Mouse (Mus musculus): ENCODE results near the gene Ldlrad3.
A peak's percentile ranks its signal among the peaks of the same experiment; 100 is the strongest.

The Ldlrad3 gene

GRCm38 (mm10) chr2:102185951-102186561, at the start of gene Ldlrad3:
Gene Ldlrad3 (minus strand): TSS chr2:102186385.
- DNase-seq (ENCODE audit: low spot score) = peak; percentile 91

- DNase-seq (ENCODE audit: low spot score) = no peak
Measured at GRCm38 (mm10) chr2:102231470-102231869, 45.3 kb upstream of the Ldlrad3 start.

GRCm38 (mm10) chr2:102229126-102229525, 42.9 kb upstream of the Ldlrad3 start:
- DNase-seq (ENCODE audit: low spot score) = no peak

GRCm38 (mm10) chr2:102228331-102228730, 42.1 kb upstream of the Ldlrad3 start:
- DNase-seq (ENCODE audit: low spot score) = no peak

- no peak for DNase-seq (ENCODE audit: low spot score)
Measured at GRCm38 (mm10) chr2:102227839-102228238, 41.7 kb upstream of the Ldlrad3 start.

- DNase-seq (ENCODE audit: low spot score) = no peak
Measured at GRCm38 (mm10) chr2:102226274-102226673, 40.1 kb upstream of the Ldlrad3 start.

GRCm38 (mm10) chr2:102223355-102224128, 37.4 kb upstream of the Ldlrad3 start:
- DNase-seq (ENCODE audit: low spot score) = no peak

- no peak for DNase-seq (ENCODE audit: low spot score)
Measured at GRCm38 (mm10) chr2:102222749-102223148, 36.6 kb upstream of the Ldlrad3 start.

GRCm38 (mm10) chr2:102216817-102217216, 30.6 kb upstream of the Ldlrad3 start:
- no peak for DNase-seq (ENCODE audit: low spot score)

GRCm38 (mm10) chr2:102212096-102212495, 25.9 kb upstream of the Ldlrad3 start:
- no peak for DNase-seq (ENCODE audit: low spot score)

GRCm38 (mm10) chr2:102205672-102206399, 19.7 kb upstream of the Ldlrad3 start:
- DNase-seq (ENCODE audit: low spot score) = no peak

- no peak for DNase-seq (ENCODE audit: low spot score)
Measured at GRCm38 (mm10) chr2:102203478-102203877, 17.3 kb upstream of the Ldlrad3 start.

- no peak for DNase-seq (ENCODE audit: low spot score)
Measured at GRCm38 (mm10) chr2:102202211-102202770, 16.1 kb upstream of the Ldlrad3 start.

GRCm38 (mm10) chr2:102201198-102201948, 15.2 kb upstream of the Ldlrad3 start:
- DNase-seq (ENCODE audit: low spot score) = peak; percentile 19

GRCm38 (mm10) chr2:102197332-102197731, 11.1 kb upstream of the Ldlrad3 start:
- no peak for DNase-seq (ENCODE audit: low spot score)

- DNase-seq (ENCODE audit: low spot score) = no peak
Measured at GRCm38 (mm10) chr2:102196709-102197108, 10.5 kb upstream of the Ldlrad3 start.

- no peak for DNase-seq (ENCODE audit: low spot score)
Measured at GRCm38 (mm10) chr2:102195494-102195893, 9.3 kb upstream of the Ldlrad3 start.

GRCm38 (mm10) chr2:102194247-102194646, 8.1 kb upstream of the Ldlrad3 start:
- no peak for DNase-seq (ENCODE audit: low spot score)

- no peak for DNase-seq (ENCODE audit: low spot score)
Measured at GRCm38 (mm10) chr2:102192943-102193820, 7.0 kb upstream of the Ldlrad3 start.

GRCm38 (mm10) chr2:102191736-102192135, 5.6 kb upstream of the Ldlrad3 start:
- DNase-seq (ENCODE audit: low spot score) = no peak

- no peak for DNase-seq (ENCODE audit: low spot score)
Measured at GRCm38 (mm10) chr2:102190956-102191355, 4.8 kb upstream of the Ldlrad3 start.

Data from urinary bladder, postnatal 25 days (tissue).